Mouse (Mus musculus) heart, embryonic 12.5 days (tissue): ENCODE data around the gene Cenpc1. TPM values are rescaled to one million over a fixed set of nuclear protein-coding genes. Genes with fewer than 3 reads are reported as not detected.

Source experiments
- ATAC-seq: fragments of 200-750 bp; cut with Nextera tagmentation; 2 replicates; pipeline ENCODE4 v1.8.0; 2017; ENCODE audit warnings: moderate TSS enrichment, moderate library complexity; ENCODE audit not compliant: insufficient number of reproducible peaks, low FRiP score
- H3K27ac ChIP-seq: fragments of 300-500 bp; sonication (generic); 2 replicates; pipeline ENCODE4 v1.5.1; 2016; ENCODE audit warnings: mild to moderate bottlenecking, moderate library complexity; ENCODE audit not compliant: poor library complexity, severe bottlenecking
- H3K27me3 ChIP-seq: fragments of 300-500 bp; sonication (generic); replicated peaks from 2 replicates; pipeline ENCODE4 v1.6.1; 2016; ENCODE audit warnings: mild to moderate bottlenecking, moderate library complexity
- H3K36me3 ChIP-seq: fragments of 300-500 bp; sonication (generic); 2 replicates; pipeline ENCODE4 v1.6.1; 2016; ENCODE audit warnings: mild to moderate bottlenecking, moderate library complexity
- H3K4me1 ChIP-seq: fragments of 300-500 bp; sonication (generic); replicated peaks from 2 replicates; pipeline ENCODE4 v1.6.1; 2016; ENCODE audit warnings: mild to moderate bottlenecking
- H3K4me2 ChIP-seq: fragments of 300-500 bp; sonication (generic); 2 replicates; pipeline ENCODE4 v1.6.1; 2016; ENCODE audit warnings: mild to moderate bottlenecking, moderate library complexity
- H3K4me3 ChIP-seq: fragments of 300-500 bp; sonication (generic); 2 replicates; pipeline ENCODE4 v1.5.1; 2016; ENCODE audit warnings: mild to moderate bottlenecking
- H3K9ac ChIP-seq: fragments of 300-500 bp; sonication (generic); 2 replicates; pipeline ENCODE4 v1.6.1; 2016; ENCODE audit warnings: mild to moderate bottlenecking, moderate library complexity
- H3K9me3 ChIP-seq: fragments of 300-500 bp; sonication (generic); replicated peaks from 2 replicates; pipeline ENCODE4 v1.6.1; 2016; ENCODE audit warnings: mild to moderate bottlenecking, moderate library complexity
- WGBS: fragments of 180-500 bp; shearing (Covaris S2); methylation state at CpG from one replicate; pipeline ENCODE4 v1.1.7; 2016; 5-methylcytosine and 5-hydroxymethylcytosine counted together
- polyA plus RNA-seq: library from polyadenylated mRNA; unstranded; fragments of >200 nt; fragmentation: Nextera tagmentation; extraction: Ambion mirVana; gene quantifications from 2 replicates; pipeline ENCODE4 v1.2.1, GENCODE M21; 2016

Cenpc1 gene
- polyA plus RNA-seq, 1 experiment from 2014 or later: 29.1 TPM

- Histone ChIP-seq H3K9me3 (no peaks in the 10 kb centered on the region), H3K27ac (no peak overlapping the region), H3K27me3 (no peaks in the 10 kb centered on the region), H3K36me3 (no peaks in the 10 kb centered on the region), H3K4me3 (no peak overlapping the region), H3K4me1 (no peaks in the 10 kb centered on the region), H3K4me2 (no peak overlapping the region), H3K9ac (no peak overlapping the region)
- no peak for ATAC-seq
- 84% methylated on average over 6 of the region's 6 CpGs for WGBS
Measured at GRCm38 (mm10) chr5:86083987-86084386, 18.6 kb upstream of the Cenpc1 start.

GRCm38 (mm10) chr5:86078720-86079334 lies 13.4 kb upstream of the Cenpc1 start:
- H3K4me1 ChIP-seq: no peaks in the 10 kb centered on the region
- H3K9ac ChIP-seq: no peak overlapping the region
- H3K27ac ChIP-seq: no peak overlapping the region
- no peaks in the 10 kb centered on the region for H3K9me3 ChIP-seq
- no peak for ATAC-seq
- H3K4me2 ChIP-seq: no peak overlapping the region
- no peaks in the 10 kb centered on the region for H3K27me3 ChIP-seq
- H3K4me3 ChIP-seq: no peak overlapping the region
- no peaks in the 10 kb centered on the region for H3K36me3 ChIP-seq
- WGBS: 75% methylated on average over 3 of the region's 3 CpGs

GRCm38 (mm10) chr5:86072756-86073386 lies 7.5 kb upstream of the Cenpc1 start:
- H3K27ac ChIP-seq: no peak overlapping the region
- no peak overlapping the region for H3K4me2 ChIP-seq
- no peak for ATAC-seq
- no peaks in the 10 kb centered on the region for H3K9me3 ChIP-seq
- H3K4me3 ChIP-seq: no peak overlapping the region
- H3K36me3 ChIP-seq: no peaks in the 10 kb centered on the region
- no peak overlapping the region for H3K9ac ChIP-seq
- no peaks in the 10 kb centered on the region for H3K27me3 ChIP-seq
- WGBS: 73% methylated on average over 4 of the region's 4 CpGs
- H3K4me1 ChIP-seq: no peaks in the 10 kb centered on the region

GRCm38 (mm10) chr5:86071538-86071937 lies 6.2 kb upstream of the Cenpc1 start, which contains the start of gene Stap1:
Gene Stap1 (plus strand): TSS chr5:86071746.
- Histone ChIP-seq H3K4me1 (no peaks in the 10 kb centered on the region), H3K27me3 (no peaks in the 10 kb centered on the region), H3K36me3 (no peaks in the 10 kb centered on the region), H3K4me2 (no peak within 1 kb of the TSS), H3K27ac (no peak within 1 kb of the TSS), H3K9ac (no peak within 1 kb of the TSS), H3K4me3 (no peak within 1 kb of the TSS), H3K9me3 (no peaks in the 10 kb centered on the region)
- 73% methylated on average over 7 of the region's 7 CpGs for WGBS
- ATAC-seq: no peak

GRCm38 (mm10) chr5:86069121-86069520 lies 3.7 kb upstream of the Cenpc1 start:
- no peak overlapping the region for H3K27ac ChIP-seq
- no peak overlapping the region for H3K9ac ChIP-seq
- no peak overlapping the region for H3K4me3 ChIP-seq
- H3K27me3 ChIP-seq: no peaks in the 10 kb centered on the region
- H3K36me3 ChIP-seq: no peaks in the 10 kb centered on the region
- peaks cover 4% of the 10 kb centered on the region for H3K4me1 ChIP-seq
- H3K9me3 ChIP-seq: no peaks in the 10 kb centered on the region
- ATAC-seq: no peak
- WGBS: 65% methylated on average over 6 of the region's 6 CpGs
- H3K4me2 ChIP-seq: no peak overlapping the region

- ATAC-seq: no peak
- Histone ChIP-seq H3K27me3 (no peaks in the 10 kb centered on the region), H3K36me3 (no peaks in the 10 kb centered on the region), H3K4me1 (peaks cover 9% of the 10 kb centered on the region), H3K9ac (no peak overlapping the region), H3K4me2 (no peak overlapping the region), H3K4me3 (no peak overlapping the region), H3K27ac (no peak overlapping the region), H3K9me3 (no peaks in the 10 kb centered on the region)
- WGBS: 66% methylated on average over 3 of the region's 3 CpGs
Measured at GRCm38 (mm10) chr5:86068451-86068850, 3.1 kb upstream of the Cenpc1 start.

GRCm38 (mm10) chr5:86066551-86066929 lies 1.2 kb upstream of the Cenpc1 start:
- peaks cover 12% of the 10 kb centered on the region for H3K4me1 ChIP-seq
- no peak overlapping the region for H3K27ac ChIP-seq
- H3K36me3 ChIP-seq: no peaks in the 10 kb centered on the region
- ATAC-seq: peak; percentile 40; the same call in 1 of the 2 replicates
- no peaks in the 10 kb centered on the region for H3K27me3 ChIP-seq
- 0 out of 2 replicates have a peak overlapping the region, but pooled peaks have one; percentile 44 for H3K9ac ChIP-seq
- peak overlapping the region; percentile 75 for H3K4me3 ChIP-seq
- H3K9me3 ChIP-seq: no peaks in the 10 kb centered on the region
- H3K4me2 ChIP-seq: peak overlapping the region; percentile 73
- 1% methylated on average over 17 of the region's 17 CpGs for WGBS

- Histone ChIP-seq H3K9ac (0 out of 2 replicates have a peak overlapping the region, but pooled peaks have one; percentile 28), H3K27me3 (no peaks in the 10 kb centered on the region), H3K27ac (peak overlapping the region; percentile 77), H3K36me3 (no peaks in the 10 kb centered on the region), H3K4me1 (peaks cover 12% of the 10 kb centered on the region), H3K9me3 (no peaks in the 10 kb centered on the region), H3K4me2 (peak overlapping the region; percentile 73), H3K4me3 (peak overlapping the region; percentile 75)
- ATAC-seq: peak; percentile 58
- WGBS: under 1% methylated on average over 17 of the region's 17 CpGs
Measured at GRCm38 (mm10) chr5:86065876-86066550, 630 bp upstream of the Cenpc1 start.

- H3K4me3 ChIP-seq: peak overlapping the region; percentile 75; the same call in 1 of the 2 replicates
Measured at GRCm38 (mm10) chr5:86063501-86063900, 1.9 kb downstream of the Cenpc1 start.

GRCm38 (mm10) chr5:86029820-86030219 lies 35.6 kb downstream of the Cenpc1 start:
- Histone ChIP-seq H3K27ac (no peak overlapping the region), H3K4me3 (no peak overlapping the region), H3K9me3 (no peaks in the 10 kb centered on the region), H3K36me3 (peaks cover 36% of the 10 kb centered on the region), H3K4me2 (no peak overlapping the region), H3K4me1 (no peaks in the 10 kb centered on the region), H3K27me3 (no peaks in the 10 kb centered on the region), H3K9ac (no peak overlapping the region)
- no peak for ATAC-seq
- 75% methylated on average over 2 of the region's 2 CpGs for WGBS

More at GRCm38 (mm10) chr5:86063501-86063900, 1.9 kb downstream of the Cenpc1 start:
- 84% methylated on average over 1 of the region's 1 CpGs for WGBS
- ATAC-seq: no peak
- Histone ChIP-seq H3K4me2 (peak overlapping the region; percentile 73), H3K27me3 (no peaks in the 10 kb centered on the region), H3K27ac (no peak overlapping the region), H3K9ac (no peak overlapping the region), H3K9me3 (no peaks in the 10 kb centered on the region), H3K4me1 (peaks cover 12% of the 10 kb centered on the region), H3K36me3 (0 out of 2 replicates have a peak, but pooled peaks cover 3% of the 10 kb centered on the region)
